Mouse (Mus musculus): Measurements from ENCODE around the gene Ilf3. TPM values are rescaled to one million over a fixed set of nuclear protein-coding genes. Genes with fewer than 3 reads are reported as not detected.

Gene Ilf3
- polyA plus RNA-seq, 1 experiment from 2014 or later, result 253 TPM

DNA sequence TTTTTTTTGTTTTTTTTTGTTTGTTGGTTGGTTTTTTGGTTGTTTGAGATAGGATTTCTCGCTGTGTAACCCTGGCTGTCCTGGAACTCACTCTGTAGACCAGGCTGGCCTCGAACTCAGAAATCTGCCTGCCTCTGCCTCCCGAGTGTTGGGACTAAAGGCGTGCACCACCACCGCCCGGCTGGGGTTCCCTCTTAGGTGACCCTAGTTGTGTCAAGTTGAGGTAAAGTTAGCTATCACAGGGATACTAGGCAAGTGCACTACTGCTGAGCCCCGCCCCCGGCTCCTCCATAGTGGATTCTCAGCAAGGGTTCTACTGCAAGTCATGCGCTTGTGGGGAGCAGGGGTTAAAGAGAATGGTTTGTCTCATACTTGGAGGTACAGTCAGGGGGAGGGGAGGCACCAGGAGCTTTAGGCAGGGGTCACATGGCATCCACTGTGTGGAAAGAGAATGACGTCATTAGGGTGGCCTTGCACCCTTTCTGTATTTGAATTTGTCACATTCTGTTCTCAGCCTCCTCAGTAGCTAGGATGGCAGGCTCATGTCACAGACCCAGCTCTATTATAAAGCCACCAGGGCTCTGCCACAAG is 37.9 kb upstream of the Ilf3 start:
- WGBS, result 91% methylated on average over 10 of the region's 10 CpGs
- H3K27me3 ChIP-seq, result no peaks in the 10 kb centered on the region
- no peaks in the 10 kb centered on the region for H3K9me3 ChIP-seq

GRCm38 (mm10) chr9:21331365-21332140 is 36.1 kb upstream of the Ilf3 start:
- Histone ChIP-seq H3K27ac (no peak overlapping the region), H3K9me3 (no peaks in the 10 kb centered on the region), H3K4me2 (no peak overlapping the region), H3K36me3 (0 out of 2 replicates have a peak, but pooled peaks cover 1% of the 10 kb centered on the region), H3K27me3 (no peaks in the 10 kb centered on the region), H3K4me1 (replicated peaks) (peaks cover 21% of the 10 kb centered on the region), H3K9ac (no peak overlapping the region), H3K4me3 (no peak overlapping the region)
- 88% methylated on average over 12 of the region's 12 CpGs for WGBS
- ATAC-seq (ENCODE audit: low FRiP score), result no peak

More for the DNA sequence above, 37.9 kb upstream of the Ilf3 start:
- Histone ChIP-seq H3K36me3 (0 out of 2 replicates have a peak, but pooled peaks cover 3% of the 10 kb centered on the region), H3K4me2 (no peak overlapping the region), H3K9ac (no peak overlapping the region), H3K27ac (0 out of 2 replicates have a peak overlapping the region, but pooled peaks have one; percentile 15), H3K4me3 (no peak overlapping the region), H3K4me1 (replicated peaks) (peaks cover 21% of the 10 kb centered on the region)
- no peak for ATAC-seq (ENCODE audit: low FRiP score)

GRCm38 (mm10) chr9:21332161-21333061 is 35.3 kb upstream of the Ilf3 start:
- Histone ChIP-seq H3K9ac (no peak overlapping the region), H3K27ac (peak overlapping the region; percentile 55), H3K27me3 (no peaks in the 10 kb centered on the region), H3K4me2 (no peak overlapping the region), H3K4me3 (no peak overlapping the region), H3K36me3 (no peaks in the 10 kb centered on the region), H3K9me3 (no peaks in the 10 kb centered on the region), H3K4me1 (replicated peaks) (peaks cover 21% of the 10 kb centered on the region)
- ATAC-seq (ENCODE audit: low FRiP score), result peak; percentile 70
- WGBS, result 33% methylated on average over 9 of the region's 9 CpGs

GRCm38 (mm10) chr9:21333523-21333922 is 34.1 kb upstream of the Ilf3 start:
- 96% methylated on average over 1 of the region's 1 CpGs for WGBS
- no peaks in the 10 kb centered on the region for H3K36me3 ChIP-seq
- H3K27me3 ChIP-seq, result no peaks in the 10 kb centered on the region
- no peaks in the 10 kb centered on the region for H3K9me3 ChIP-seq
- ATAC-seq (ENCODE audit: low FRiP score), result no peak
- 0 out of 2 replicates have a peak overlapping the region, but pooled peaks have one; percentile 55 for H3K27ac ChIP-seq
- peaks cover 27% of the 10 kb centered on the region for H3K4me1 ChIP-seq (replicated peaks)
- H3K4me2 ChIP-seq, result no peak overlapping the region
- no peak overlapping the region for H3K9ac ChIP-seq
- H3K4me3 ChIP-seq, result no peak overlapping the region

GRCm38 (mm10) chr9:21334747-21335146 is 32.9 kb upstream of the Ilf3 start:
- Histone ChIP-seq H3K36me3 (peaks cover 1% of the 10 kb centered on the region; the same call in 1 of the 2 replicates), H3K9me3 (no peaks in the 10 kb centered on the region), H3K27me3 (no peaks in the 10 kb centered on the region), H3K4me3 (no peak overlapping the region), H3K27ac (no peak overlapping the region), H3K4me1 (replicated peaks) (peaks cover 27% of the 10 kb centered on the region), H3K9ac (no peak overlapping the region), H3K4me2 (no peak overlapping the region)
- no peak for ATAC-seq (ENCODE audit: low FRiP score)

GRCm38 (mm10) chr9:21335391-21335790 is 32.3 kb upstream of the Ilf3 start:
- Histone ChIP-seq H3K27me3 (no peaks in the 10 kb centered on the region), H3K36me3 (peaks cover 8% of the 10 kb centered on the region), H3K4me3 (no peak overlapping the region), H3K27ac (no peak overlapping the region), H3K4me2 (no peak overlapping the region), H3K9me3 (no peaks in the 10 kb centered on the region), H3K4me1 (replicated peaks) (peaks cover 22% of the 10 kb centered on the region), H3K9ac (no peak overlapping the region)
- 85% methylated on average over 4 of the region's 4 CpGs for WGBS
- no peak for ATAC-seq (ENCODE audit: low FRiP score)

DNA sequence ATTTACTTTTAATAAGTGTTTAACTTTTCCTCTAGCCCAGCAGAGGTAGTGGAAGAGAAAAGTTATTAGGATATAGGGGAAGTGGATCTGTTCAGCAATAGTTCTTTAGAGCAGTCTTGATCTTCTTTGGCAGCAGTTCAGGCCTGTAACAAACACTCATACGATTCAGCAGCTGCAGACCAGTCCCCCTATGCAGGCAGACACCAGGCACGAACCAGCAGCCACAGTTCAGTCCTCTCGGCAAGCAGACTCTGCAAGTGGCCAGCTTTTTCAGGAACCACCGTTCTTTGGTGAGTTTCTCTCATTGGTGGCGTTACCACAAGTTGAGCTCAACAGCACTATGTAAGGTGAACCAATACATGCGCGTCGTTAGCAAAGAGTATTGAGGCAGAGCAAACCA is 31.2 kb upstream of the Ilf3 start:
- ATAC-seq (ENCODE audit: low FRiP score), result no peak
- no peaks in the 10 kb centered on the region for H3K27me3 ChIP-seq
- peaks cover 13% of the 10 kb centered on the region for H3K36me3 ChIP-seq
- no peak overlapping the region for H3K27ac ChIP-seq
- H3K9me3 ChIP-seq, result no peaks in the 10 kb centered on the region
- H3K4me1 ChIP-seq (replicated peaks), result peaks cover 22% of the 10 kb centered on the region
- 88% methylated on average over 8 of the region's 8 CpGs for WGBS
- H3K9ac ChIP-seq, result no peak overlapping the region
- H3K4me3 ChIP-seq, result no peak overlapping the region
- no peak overlapping the region for H3K4me2 ChIP-seq

DNA sequence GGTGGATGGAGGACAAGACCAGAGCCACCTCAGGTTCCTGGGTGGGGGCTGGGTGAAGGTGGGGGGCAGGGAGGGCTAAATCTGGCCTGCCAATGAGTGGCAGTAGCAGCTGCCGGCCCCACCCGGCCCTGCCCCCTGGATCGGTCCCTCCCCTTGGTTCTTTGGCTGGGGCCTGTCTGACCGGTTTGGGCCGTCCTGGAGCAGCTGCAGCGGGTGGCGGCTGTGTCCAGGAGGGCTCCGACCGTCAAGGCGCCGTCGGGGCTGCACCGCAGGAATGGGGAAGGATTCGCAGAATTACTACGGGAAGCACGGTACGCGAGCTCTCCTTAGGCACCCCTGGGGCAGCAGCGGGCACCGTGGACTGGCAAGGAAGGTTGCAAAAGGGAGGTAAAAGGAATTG is 30.0 kb upstream of the Ilf3 start:
- H3K9me3 ChIP-seq, result no peaks in the 10 kb centered on the region
- peaks cover 25% of the 10 kb centered on the region for H3K36me3 ChIP-seq
- peak overlapping the region; percentile 19; the same call in 1 of the 2 replicates for H3K9ac ChIP-seq
- ATAC-seq (ENCODE audit: low FRiP score), result no peak
- no peak overlapping the region for H3K4me2 ChIP-seq
- H3K4me3 ChIP-seq, result no peak overlapping the region
- H3K27ac ChIP-seq, result no peak overlapping the region
- peaks cover 13% of the 10 kb centered on the region for H3K4me1 ChIP-seq (replicated peaks)
- WGBS, result 18% methylated on average over 20 of the region's 20 CpGs
- H3K27me3 ChIP-seq, result no peaks in the 10 kb centered on the region

DNA sequence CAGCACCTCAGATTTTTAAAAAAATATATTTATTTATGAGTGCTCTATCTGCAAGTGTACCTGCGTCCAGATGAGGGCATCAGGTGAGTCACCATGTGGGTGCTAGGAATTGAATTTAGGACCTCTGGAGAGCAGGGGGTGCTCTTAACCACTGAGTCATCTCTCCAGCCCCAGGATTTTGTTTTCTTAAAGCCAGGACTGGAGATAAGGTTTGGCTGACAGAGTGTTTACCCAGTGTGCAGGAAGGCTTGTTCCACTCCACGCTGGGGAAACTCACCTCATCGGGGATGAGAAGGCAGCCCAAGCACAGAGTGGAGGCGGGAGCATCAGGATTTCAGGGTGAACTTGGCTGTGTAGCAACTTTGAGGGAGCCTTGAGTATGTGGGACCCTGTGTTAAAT is 27.3 kb upstream of the Ilf3 start:
- Histone ChIP-seq H3K9ac (no peak overlapping the region), H3K4me2 (no peak overlapping the region), H3K4me3 (no peak overlapping the region), H3K9me3 (no peaks in the 10 kb centered on the region), H3K4me1 (replicated peaks) (peaks cover 6% of the 10 kb centered on the region), H3K27ac (no peak overlapping the region), H3K27me3 (no peaks in the 10 kb centered on the region), H3K36me3 (peaks cover 43% of the 10 kb centered on the region)
- 92% methylated on average over 4 of the region's 4 CpGs for WGBS
- ATAC-seq (ENCODE audit: low FRiP score), result no peak

- Histone ChIP-seq H3K4me1 (replicated peaks) (no peaks in the 10 kb centered on the region), H3K9ac (no peak overlapping the region), H3K27ac (no peak overlapping the region), H3K4me2 (no peak overlapping the region), H3K4me3 (no peak overlapping the region), H3K36me3 (peaks cover 82% of the 10 kb centered on the region), H3K9me3 (no peaks in the 10 kb centered on the region), H3K27me3 (no peaks in the 10 kb centered on the region)
- WGBS, result 77% methylated on average over 16 of the region's 16 CpGs
- ATAC-seq (ENCODE audit: low FRiP score), result no peak
Measured at GRCm38 (mm10) chr9:21346627-21347365, 20.9 kb upstream of the Ilf3 start.

DNA sequence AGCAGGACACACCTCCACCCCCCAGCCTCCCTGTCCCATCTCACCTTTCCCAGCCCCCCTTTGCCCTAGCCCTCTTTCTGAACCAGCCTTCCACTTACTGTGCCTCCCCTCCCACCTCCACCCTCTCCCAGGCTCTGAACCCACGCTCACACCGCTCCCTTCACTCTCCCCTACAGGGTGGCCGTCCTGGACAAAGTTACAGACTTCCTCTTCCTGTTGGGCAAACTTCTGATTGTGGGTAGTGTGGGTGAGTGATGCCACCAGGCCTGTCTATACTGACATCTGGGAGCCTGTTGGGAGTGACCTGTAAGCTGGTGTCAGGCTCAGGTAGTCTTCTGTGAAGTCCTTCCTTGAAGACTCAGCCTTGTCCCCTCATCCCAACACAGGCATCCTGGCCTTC is 19.5 kb upstream of the Ilf3 start:
- ATAC-seq (ENCODE audit: low FRiP score), result no peak
- Histone ChIP-seq H3K9ac (no peak overlapping the region), H3K27ac (no peak overlapping the region), H3K4me2 (no peak overlapping the region), H3K9me3 (no peaks in the 10 kb centered on the region), H3K4me3 (no peak overlapping the region), H3K36me3 (peaks cover 81% of the 10 kb centered on the region), H3K4me1 (replicated peaks) (peaks cover 9% of the 10 kb centered on the region), H3K27me3 (no peaks in the 10 kb centered on the region)
- 92% methylated on average over 3 of the region's 3 CpGs for WGBS

DNA sequence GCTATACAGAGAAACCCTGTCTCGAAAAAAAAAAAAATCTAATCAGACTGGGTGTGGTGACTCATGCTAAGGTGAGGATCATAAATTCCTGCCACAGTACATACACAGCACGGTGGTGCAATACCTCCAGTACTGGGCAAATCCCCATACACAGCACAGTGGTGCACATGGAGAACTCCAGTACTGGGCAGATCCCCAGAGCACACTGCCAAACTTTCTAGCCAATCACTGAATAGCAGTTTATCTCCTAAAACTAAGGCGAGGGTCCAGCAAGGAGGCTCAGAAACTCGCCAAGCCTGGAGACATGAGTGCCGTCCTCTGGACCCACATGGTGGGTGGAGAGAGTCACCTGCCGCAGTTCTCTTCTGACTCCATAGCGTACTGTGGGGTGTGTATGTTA is 16.5 kb upstream of the Ilf3 start:
- peaks cover 11% of the 10 kb centered on the region for H3K4me1 ChIP-seq (replicated peaks)
- 95% methylated on average over 7 of the region's 7 CpGs for WGBS
- H3K9me3 ChIP-seq, result no peaks in the 10 kb centered on the region
- ATAC-seq (ENCODE audit: low FRiP score), result no peak
- H3K27me3 ChIP-seq, result no peaks in the 10 kb centered on the region
- H3K36me3 ChIP-seq, result peaks cover 85% of the 10 kb centered on the region
- H3K27ac ChIP-seq, result no peak overlapping the region
- H3K9ac ChIP-seq, result no peak overlapping the region
- H3K4me2 ChIP-seq, result no peak overlapping the region
- no peak overlapping the region for H3K4me3 ChIP-seq
